Mouse (Mus musculus) midbrain, postnatal 0 days (tissue): ENCODE measurements at regions not wholly inside any gene's neighbourhood (a gene's known extent, or its start where the extent isn't known, plus 50 kb on each side); places are given as distances from the start of the nearest gene placed in this dataset.

Experiments used
- ATAC-seq: fragments of 200-750 bp; cut with Nextera tagmentation; 2 replicates; pipeline ENCODE4 v1.8.0; 2017; ENCODE audit warnings: moderate number of reproducible peaks, mild to moderate bottlenecking, moderate TSS enrichment, moderate library complexity; ENCODE audit not compliant: low FRiP score
- DNase-seq: peaks from one replicate; pipeline ENCODE4 v3.0.0-alpha.2; 2015; ENCODE audit warnings: low spot score
- H3K27ac ChIP-seq: fragments of 300-500 bp; sonication (generic); 2 replicates; pipeline ENCODE4 v1.5.1; 2014; ENCODE audit warnings: low read depth, mild to moderate bottlenecking, low read length, mixed read lengths
- H3K27me3 ChIP-seq: fragments of 300-500 bp; sonication (generic); 2 replicates; pipeline ENCODE4 v1.6.1; 2014; ENCODE audit warnings: low read length, control low read depth, mixed read lengths; ENCODE audit not compliant: insufficient read depth
- H3K36me3 ChIP-seq: fragments of 300-500 bp; sonication (generic); 2 replicates; pipeline ENCODE4 v1.6.1; 2014; ENCODE audit warnings: low read length, control low read depth, mixed read lengths; ENCODE audit not compliant: insufficient read depth
- H3K4me1 ChIP-seq: fragments of 300-500 bp; sonication (generic); 2 replicates; pipeline ENCODE4 v1.6.1; 2014; ENCODE audit warnings: mild to moderate bottlenecking, control low read depth, antibody characterized with exemption, low read length, mixed read lengths; ENCODE audit not compliant: insufficient read depth
- H3K4me2 ChIP-seq: fragments of 300-500 bp; sonication (generic); 2 replicates; pipeline ENCODE4 v1.6.1; 2014; ENCODE audit warnings: low read depth, mild to moderate bottlenecking, low read length, mixed read lengths; ENCODE audit not compliant: poor library complexity, severe bottlenecking
- H3K4me3 ChIP-seq: fragments of 300-500 bp; sonication (generic); 2 replicates; pipeline ENCODE4 v1.5.1; 2014; ENCODE audit warnings: low read depth, mild to moderate bottlenecking, low read length, moderate library complexity
- H3K9ac ChIP-seq: fragments of 300-500 bp; sonication (generic); replicated peaks from 2 replicates; pipeline ENCODE4 v1.6.1; 2014; ENCODE audit warnings: mild to moderate bottlenecking, low read length, moderate library complexity, mixed read lengths; ENCODE audit not compliant: poor library complexity, severe bottlenecking
- H3K9me3 ChIP-seq: fragments of 300-500 bp; sonication (generic); 2 replicates; pipeline ENCODE4 v1.6.1; 2016; ENCODE audit warnings: low read length, control low read depth
- CTCF ChIP-seq: IDR thresholded peaks from 2 replicates; pipeline ENCODE4 v1.5.1; 2016; ENCODE audit warnings: antibody characterized with exemption, mild to moderate bottlenecking
- WGBS: fragments of 180-500 bp; shearing (Covaris S2); extraction: QIAGEN DNeasy Blood & Tissue Kit; methylation state at CpG from one replicate; pipeline ENCODE4 v1.1.7; 2014; 5-methylcytosine and 5-hydroxymethylcytosine counted together

DNA sequence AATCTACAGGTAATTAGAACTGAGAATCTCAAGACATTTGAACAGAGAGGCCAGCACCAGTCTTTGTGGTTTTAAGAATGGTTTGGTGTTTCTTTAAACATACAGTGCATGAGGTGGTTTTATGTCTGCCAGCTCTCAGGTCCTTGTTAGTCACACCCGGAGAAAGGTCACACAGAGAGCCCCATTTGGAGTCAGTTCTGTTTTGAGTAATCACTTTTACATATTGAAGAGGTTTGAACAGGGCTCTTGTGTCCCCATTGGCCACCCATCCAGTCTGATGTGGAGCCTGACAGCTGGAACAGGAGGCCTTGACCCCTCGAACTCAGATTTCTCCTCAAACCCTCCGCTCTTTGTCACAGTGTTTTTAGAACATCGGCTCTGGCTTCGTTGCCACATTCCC, 231.4 kb downstream of the Pten start:
- no peak for TF ChIP-seq CTCF
- DNase-seq (no peak), ATAC-seq (no peak)
- H3K36me3 ChIP-seq: no peaks in the 10 kb centered on the region
- H3K4me1 ChIP-seq: no peaks in the 10 kb centered on the region
- no peak overlapping the region for H3K27ac ChIP-seq
- H3K4me3 ChIP-seq: no peak overlapping the region
- H3K27me3 ChIP-seq: no peaks in the 10 kb centered on the region
- H3K4me2 ChIP-seq: no peak overlapping the region
- WGBS: 80% methylated on average over 5 of the region's 5 CpGs
- H3K9me3 ChIP-seq: no peaks in the 10 kb centered on the region
- H3K9ac ChIP-seq: no peak overlapping the region

DNA sequence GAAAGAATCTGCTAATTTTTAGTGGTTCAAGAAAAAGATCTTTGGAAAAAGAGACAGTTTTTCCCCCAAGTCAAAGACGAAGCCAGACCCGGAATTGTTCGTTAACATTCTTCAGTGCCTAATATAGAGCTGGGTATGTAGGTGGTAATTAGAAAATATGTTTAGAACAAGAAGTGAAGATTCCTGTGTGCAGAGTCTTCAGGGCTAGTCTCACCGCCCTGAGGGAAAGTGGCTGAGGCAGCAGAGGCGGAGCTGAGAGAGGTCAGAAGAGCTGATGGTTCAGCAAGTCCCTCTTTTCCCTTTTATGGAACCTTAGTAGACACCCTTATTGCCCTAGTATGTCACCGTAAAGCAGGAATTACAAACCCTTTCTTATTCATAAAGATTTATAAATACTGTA, 232.0 kb downstream of the Pten start:
- DNase-seq: no peak
- H3K9me3 ChIP-seq: no peaks in the 10 kb centered on the region
- no peak overlapping the region for H3K4me2 ChIP-seq
- TF ChIP-seq CTCF: no peak
- no peaks in the 10 kb centered on the region for H3K4me1 ChIP-seq
- WGBS: 89% methylated on average over 6 of the region's 6 CpGs
- no peaks in the 10 kb centered on the region for H3K27me3 ChIP-seq
- no peak for ATAC-seq
- no peak overlapping the region for H3K4me3 ChIP-seq
- H3K27ac ChIP-seq: no peak overlapping the region
- H3K36me3 ChIP-seq: no peaks in the 10 kb centered on the region
- no peak overlapping the region for H3K9ac ChIP-seq

DNA sequence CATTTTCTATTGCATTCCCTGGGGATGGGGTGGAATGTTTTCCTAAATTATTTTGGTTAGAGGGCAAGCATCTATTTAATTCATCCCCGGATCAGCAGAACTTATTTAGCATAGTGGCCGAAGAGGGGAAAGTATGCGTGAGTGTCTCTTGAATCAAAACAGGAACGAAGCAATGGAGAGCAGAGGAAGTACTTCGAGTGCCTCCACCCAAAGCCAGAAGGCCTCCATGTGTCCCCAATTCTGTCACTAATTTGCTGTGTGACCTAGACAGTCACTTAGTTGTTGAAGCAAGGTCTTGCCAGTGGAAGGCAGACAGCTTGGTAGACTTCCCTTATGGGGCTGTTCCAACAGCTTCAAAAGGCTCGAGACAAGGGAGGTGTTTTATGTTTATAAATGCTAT, 233.3 kb downstream of the Pten start:
- no peak for DNase-seq
- no peak overlapping the region for H3K27ac ChIP-seq
- no peak overlapping the region for H3K4me3 ChIP-seq
- no peaks in the 10 kb centered on the region for H3K27me3 ChIP-seq
- no peak overlapping the region for H3K4me2 ChIP-seq
- no peak for ATAC-seq
- WGBS: 85% methylated on average over 6 of the region's 6 CpGs
- no peak for TF ChIP-seq CTCF
- H3K9ac ChIP-seq: no peak overlapping the region
- no peaks in the 10 kb centered on the region for H3K4me1 ChIP-seq
- H3K36me3 ChIP-seq: no peaks in the 10 kb centered on the region
- no peaks in the 10 kb centered on the region for H3K9me3 ChIP-seq

GRCm38 (mm10) chr19:32998576-32999170, 241.4 kb downstream of the Pten start:
- no peak overlapping the region for H3K9ac ChIP-seq
- 75% methylated on average over 2 of the region's 3 CpGs for WGBS
- DNase-seq: no peak

DNA sequence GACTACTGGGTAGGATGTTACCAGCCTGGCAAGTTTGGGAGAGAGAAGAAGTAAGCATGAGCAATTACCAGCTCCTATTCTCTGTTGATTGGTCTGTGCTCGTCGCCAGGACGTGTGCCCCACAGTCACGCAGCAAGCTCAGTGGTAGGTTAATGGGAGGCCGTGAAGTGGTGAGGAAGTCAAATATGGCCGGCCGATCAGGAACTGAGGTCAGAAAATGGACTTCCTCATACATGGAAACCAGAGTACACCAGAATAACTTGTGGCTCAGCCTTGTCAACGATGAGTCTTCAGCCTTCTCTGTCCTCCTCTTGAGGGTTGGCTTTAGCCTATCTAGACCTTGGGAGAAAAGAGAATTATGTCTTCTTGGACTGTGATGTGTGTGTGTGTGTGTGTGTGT, 250.3 kb downstream of the Pten start:
- no peaks in the 10 kb centered on the region for H3K36me3 ChIP-seq
- no peak overlapping the region for H3K4me2 ChIP-seq
- no peak for TF ChIP-seq CTCF
- H3K9ac ChIP-seq: no peak overlapping the region
- no peaks in the 10 kb centered on the region for H3K9me3 ChIP-seq
- 90% methylated on average over 8 of the region's 8 CpGs for WGBS
- H3K4me1 ChIP-seq: no peaks in the 10 kb centered on the region
- H3K27ac ChIP-seq: no peak overlapping the region
- no peaks in the 10 kb centered on the region for H3K27me3 ChIP-seq
- no peak for DNase-seq
- no peak for ATAC-seq
- H3K4me3 ChIP-seq: no peak overlapping the region

More at GRCm38 (mm10) chr19:32998576-32999170, 241.4 kb downstream of the Pten start:
- no peak for TF ChIP-seq CTCF
- no peak for ATAC-seq
- Histone ChIP-seq H3K9me3 (no peaks in the 10 kb centered on the region), H3K4me3 (no peak overlapping the region), H3K4me1 (no peaks in the 10 kb centered on the region), H3K27ac (no peak overlapping the region), H3K27me3 (no peaks in the 10 kb centered on the region), H3K36me3 (no peaks in the 10 kb centered on the region), H3K4me2 (no peak overlapping the region)

DNA sequence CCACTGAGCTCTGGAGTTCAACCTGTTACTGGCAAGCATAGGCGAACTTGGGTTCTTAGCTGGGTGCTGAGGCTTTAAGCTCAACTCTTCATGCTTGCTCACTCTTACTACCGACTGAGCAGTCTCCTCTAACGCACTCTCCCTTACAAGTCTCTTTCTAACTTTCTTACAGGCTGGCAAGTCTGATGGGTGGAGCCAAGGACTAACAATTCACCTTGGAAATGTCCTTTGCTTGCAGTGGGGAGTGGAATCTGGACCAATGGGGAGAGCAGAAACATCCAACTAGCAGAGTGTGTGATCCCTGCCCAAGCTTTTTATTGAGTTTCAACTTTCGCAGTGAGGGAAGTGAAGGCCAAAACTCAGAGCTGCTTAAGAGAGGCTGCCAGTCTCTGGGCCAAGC, 250.8 kb downstream of the Pten start:
- H3K27me3 ChIP-seq: no peaks in the 10 kb centered on the region
- DNase-seq (no peak), ATAC-seq (no peak)
- H3K27ac ChIP-seq: no peak overlapping the region
- TF ChIP-seq CTCF: no peak
- H3K4me2 ChIP-seq: no peak overlapping the region
- H3K9me3 ChIP-seq: no peaks in the 10 kb centered on the region
- 92% methylated on average over 4 of the region's 4 CpGs for WGBS
- no peaks in the 10 kb centered on the region for H3K36me3 ChIP-seq
- H3K4me1 ChIP-seq: no peaks in the 10 kb centered on the region
- no peak overlapping the region for H3K4me3 ChIP-seq
- no peak overlapping the region for H3K9ac ChIP-seq
